Mouse (Mus musculus): ENCODE measurements around the gene Palm2.

DNA sequence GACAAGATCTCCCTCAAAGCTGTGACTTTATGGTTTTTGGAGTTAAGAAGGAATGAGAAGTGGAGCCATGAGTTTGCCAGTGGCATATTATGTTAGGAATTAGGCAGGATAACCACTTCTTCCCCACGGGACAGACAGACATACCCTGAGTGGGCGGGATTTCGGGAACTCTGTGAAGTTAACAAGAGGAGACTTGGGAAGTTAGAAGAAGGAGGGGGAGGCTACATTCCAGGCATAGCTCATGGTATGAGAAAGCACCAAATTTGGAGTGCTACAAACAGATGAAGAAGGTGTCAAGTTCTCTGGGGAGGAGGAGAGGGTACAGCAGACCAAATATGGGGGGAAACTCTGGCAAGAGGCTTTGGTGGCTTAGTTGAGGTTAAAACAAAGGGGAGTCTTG is 126.0 kb downstream of the Palm2 start:
- TF ChIP-seq POLR2A (IDR thresholded peaks at IDR 0.05; ENCODE audit: control insufficient read depth in 1 of 2, insufficient read depth in 1 of 2, low read depth in 1 of 2, low read length in 2 of 2, poor library complexity in 1 of 2) (no peak), SIN3A (IDR thresholded peaks at IDR 0.05; ENCODE audit: low read length) (no peak), ZKSCAN1 (IDR thresholded peaks at IDR 0.05; ENCODE audit: low read depth, low read length) (no peak), CTCF (IDR thresholded peaks at IDR 0.05 in 2 of 3, conservative IDR thresholded peaks at IDR 0.05 in 1 of 3; ENCODE audit: control insufficient read depth in 1 of 3, insufficient read depth in 1 of 3, low read depth in 2 of 3, low read length in 3 of 3, poor library complexity in 1 of 3, severe bottlenecking in 1 of 3) (no peak), MAFK (IDR thresholded peaks at IDR 0.05; ENCODE audit: borderline replicate concordance, low read depth, low read length) (no peak), HCFC1 (IDR thresholded peaks at IDR 0.05; ENCODE audit: low read depth, low read length) (no peak), MYC (IDR thresholded peaks at IDR 0.05; ENCODE audit: low read depth, low read length) (no peak), NELFE (IDR thresholded peaks at IDR 0.05; ENCODE audit: low read depth, low read length) (no peak), GATA1 (IDR thresholded peaks at IDR 0.05; ENCODE audit: low read depth, low read length) (no peak), ZC3H11A (IDR thresholded peaks at IDR 0.05; ENCODE audit: low read depth, low read length) (no peak), ETS1 (IDR thresholded peaks at IDR 0.05; ENCODE audit: low read depth, low read length) (no peak)

Measured in MEL (cell line).